Mouse (Mus musculus): ENCODE measurements at regions not wholly inside any gene's neighbourhood (a gene's known extent, or its start where the extent isn't known, plus 50 kb on each side); places are given as distances from the start of the nearest gene placed in this dataset.
A peak's percentile ranks its signal among the peaks of the same experiment; 100 is the strongest.

GRCm38 (mm10) chr13:48115890-48116289 is 145.1 kb upstream of the Id4 start:
- DNase-seq: no peak

- peak; percentile 22 for DNase-seq
These were observed 134.4 kb upstream of the Id4 start for GRCm38 (mm10) chr13:48126582-48126981.

GRCm38 (mm10) chr13:48130724-48131123 is 130.3 kb upstream of the Id4 start:
- peak; percentile 85 for DNase-seq

GRCm38 (mm10) chr13:48131681-48132080 is 129.3 kb upstream of the Id4 start:
- no peak for DNase-seq

- DNase-seq: no peak
These were observed 115.1 kb upstream of the Id4 start for GRCm38 (mm10) chr13:48145976-48146375.

GRCm38 (mm10) chr13:48147061-48147460 is 114.0 kb upstream of the Id4 start:
- DNase-seq: no peak

- no peak for DNase-seq
These were observed 107.8 kb upstream of the Id4 start for GRCm38 (mm10) chr13:48153248-48153647.

- no peak for DNase-seq
These were observed 107.2 kb upstream of the Id4 start for GRCm38 (mm10) chr13:48153684-48154413.

GRCm38 (mm10) chr13:48154414-48155105 is 106.5 kb upstream of the Id4 start:
- peak; percentile 49 for DNase-seq

GRCm38 (mm10) chr13:48159020-48159910 is 101.8 kb upstream of the Id4 start:
- peak; percentile 78 for DNase-seq

- no peak for DNase-seq
These were observed 100.9 kb upstream of the Id4 start for GRCm38 (mm10) chr13:48160161-48160560.

GRCm38 (mm10) chr13:48161339-48161738 is 99.7 kb upstream of the Id4 start:
- DNase-seq: peak; percentile 53

GRCm38 (mm10) chr13:48164586-48164985 is 96.4 kb upstream of the Id4 start:
- no peak for DNase-seq

- DNase-seq: no peak
These were observed 95.2 kb upstream of the Id4 start for GRCm38 (mm10) chr13:48165838-48166237.

GRCm38 (mm10) chr13:48167976-48168375 is 93.1 kb upstream of the Id4 start:
- no peak for DNase-seq

GRCm38 (mm10) chr13:48171309-48171953 is 89.6 kb upstream of the Id4 start:
- DNase-seq: peak; percentile 41

- no peak for DNase-seq
These were observed 89.0 kb upstream of the Id4 start for GRCm38 (mm10) chr13:48171994-48172393.

GRCm38 (mm10) chr13:48192476-48192875 is 68.6 kb upstream of the Id4 start:
- DNase-seq: peak; percentile 19

- DNase-seq: no peak
These were observed 67.1 kb upstream of the Id4 start for GRCm38 (mm10) chr13:48193942-48194341.

- DNase-seq: no peak
These were observed 53.2 kb upstream of the Id4 start for GRCm38 (mm10) chr13:48207824-48208223.

Measured in embryo, embryonic 11 days (tissue).